Mouse (Mus musculus): ENCODE measurements around the gene Kcne1l. TPM values are rescaled to one million over a fixed set of nuclear protein-coding genes. Genes with fewer than 3 reads are reported as not detected.

Kcne1l gene
- 31.3 and 34.0 TPM in 2 replicates for polyA plus RNA-seq (2012; rRNA removed)

DNA sequence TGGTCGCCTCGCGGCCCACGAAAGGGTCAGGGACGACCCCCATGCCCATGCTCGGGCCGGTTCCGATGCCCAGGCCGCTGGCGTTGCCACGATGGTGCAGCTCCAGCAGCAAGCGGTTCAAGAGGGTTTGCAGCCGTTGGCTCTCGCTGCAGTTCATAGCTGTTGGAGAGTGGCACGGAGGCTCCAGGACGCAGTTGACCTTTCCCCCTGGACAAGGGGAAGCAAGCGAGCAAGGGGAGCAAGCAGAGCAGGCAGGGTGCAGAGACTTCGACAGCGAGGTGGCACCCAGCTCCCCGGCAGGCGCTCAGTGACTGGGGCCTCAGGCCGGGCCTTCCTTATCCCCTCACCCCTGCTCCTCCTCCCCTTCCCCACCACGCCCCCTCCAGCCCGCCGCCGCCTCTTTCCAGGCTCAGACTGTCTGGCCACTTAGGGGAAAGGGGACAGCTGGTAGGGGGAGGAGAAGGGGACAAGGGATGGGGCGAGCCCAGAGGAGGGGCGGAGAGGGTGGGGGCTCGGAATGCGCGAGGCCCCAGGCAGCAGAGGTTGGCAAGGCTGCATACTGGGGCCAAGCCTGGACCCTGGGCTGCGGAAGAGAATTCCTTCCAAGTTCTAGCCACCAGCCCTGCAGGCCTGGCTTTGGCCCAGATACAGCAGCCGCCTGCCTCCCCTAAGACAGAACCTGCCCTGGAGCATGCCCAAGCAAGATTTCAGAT lies at the start of gene Kcne1l:
Kcne1l (minus strand) TSS at position 426 of the 713 bp plus-strand sequence.
- DNase-seq (ENCODE audit: low read depth): peak; percentile 83
- TF ChIP-seq CTCF (IDR thresholded peaks at IDR 0.05; ENCODE audit: borderline replicate concordance, extremely low read depth, insufficient read depth, insufficient read length) (no peak), POLR2A (IDR thresholded peaks at IDR 0.05; ENCODE audit: borderline replicate concordance, extremely low read depth, insufficient read depth, insufficient read length, poor library complexity, severe bottlenecking) (no peak)

DNA sequence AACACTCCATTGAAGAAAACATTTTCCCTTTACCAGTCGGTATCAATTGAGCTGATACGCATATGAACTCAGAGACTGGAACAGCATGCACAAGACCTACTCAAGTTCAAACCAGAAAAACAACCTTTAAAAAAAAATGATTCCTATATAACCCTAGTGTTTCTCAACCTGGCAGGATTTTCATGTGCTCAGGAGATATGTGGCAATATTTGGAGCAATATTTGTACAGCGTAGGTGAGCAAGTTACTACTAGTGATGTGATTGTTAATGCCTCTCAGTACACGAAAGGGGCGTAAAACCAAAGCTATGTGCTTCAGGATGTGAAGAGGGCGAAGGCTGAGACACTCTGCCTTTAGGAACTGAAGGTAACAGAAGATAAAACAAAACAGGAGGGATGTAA lies 30.1 kb upstream of the Kcne1l start:
- DNase-seq (ENCODE audit: low read depth): no peak
- TF ChIP-seq CTCF (IDR thresholded peaks at IDR 0.05; ENCODE audit: borderline replicate concordance, extremely low read depth, insufficient read depth, insufficient read length) (no peak), POLR2A (IDR thresholded peaks at IDR 0.05; ENCODE audit: borderline replicate concordance, extremely low read depth, insufficient read depth, insufficient read length, poor library complexity, severe bottlenecking) (no peak)

DNA sequence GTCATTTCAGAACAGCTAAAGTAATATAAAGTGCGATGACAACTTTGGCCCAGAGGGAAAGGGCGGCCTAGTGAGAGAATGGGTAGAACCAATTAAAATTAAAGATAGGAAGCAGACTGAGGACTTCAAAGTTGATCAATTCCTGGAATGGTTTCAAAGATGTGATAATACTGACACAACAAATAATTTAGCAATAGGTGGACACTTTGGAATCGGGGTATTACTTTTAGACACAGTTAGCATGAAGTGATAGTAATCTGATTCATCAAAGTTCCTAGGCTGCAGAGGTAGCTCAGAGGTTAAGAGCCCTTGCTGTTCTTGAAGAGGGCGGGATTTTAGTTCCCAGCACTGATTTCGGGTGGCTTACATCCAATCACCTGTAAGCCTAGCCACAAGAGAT lies 29.4 kb upstream of the Kcne1l start:
- DNase-seq (ENCODE audit: low read depth): no peak
- no peak for TF ChIP-seq CTCF (IDR thresholded peaks at IDR 0.05; ENCODE audit: borderline replicate concordance, extremely low read depth, insufficient read depth, insufficient read length)
- no peak for TF ChIP-seq POLR2A (IDR thresholded peaks at IDR 0.05; ENCODE audit: borderline replicate concordance, extremely low read depth, insufficient read depth, insufficient read length, poor library complexity, severe bottlenecking)

GRCm38 (mm10) chrX:142325760-142326159 lies 19.7 kb upstream of the Kcne1l start:
- no peak for DNase-seq (ENCODE audit: low read depth)
- no peak for TF ChIP-seq POLR2A (IDR thresholded peaks at IDR 0.05; ENCODE audit: borderline replicate concordance, extremely low read depth, insufficient read depth, insufficient read length, poor library complexity, severe bottlenecking)
- TF ChIP-seq CTCF (IDR thresholded peaks at IDR 0.05; ENCODE audit: borderline replicate concordance, extremely low read depth, insufficient read depth, insufficient read length): no peak

DNA sequence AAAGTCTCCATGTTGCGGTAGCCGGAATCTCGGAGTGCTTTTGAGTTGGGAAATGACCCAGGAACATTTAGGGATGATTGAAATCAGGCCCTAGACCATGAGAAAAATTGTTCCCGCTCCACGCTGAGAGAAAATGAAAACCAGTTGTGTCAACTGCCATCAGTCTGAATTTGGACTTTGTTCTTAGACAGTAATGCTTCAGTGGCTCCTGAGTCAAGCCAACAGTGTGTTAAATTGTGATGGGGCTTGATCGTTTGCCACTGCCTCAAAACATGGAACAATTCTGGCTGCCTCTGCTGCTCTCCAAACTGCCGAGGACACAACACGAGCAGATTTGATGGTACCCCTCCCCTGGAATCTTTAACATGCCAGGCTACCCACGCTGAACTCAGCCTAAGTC lies 10.0 kb upstream of the Kcne1l start:
- TF ChIP-seq CTCF (IDR thresholded peaks at IDR 0.05; ENCODE audit: borderline replicate concordance, extremely low read depth, insufficient read depth, insufficient read length): no peak
- TF ChIP-seq POLR2A (IDR thresholded peaks at IDR 0.05; ENCODE audit: borderline replicate concordance, extremely low read depth, insufficient read depth, insufficient read length, poor library complexity, severe bottlenecking): no peak
- no peak for DNase-seq (ENCODE audit: low read depth)

DNA sequence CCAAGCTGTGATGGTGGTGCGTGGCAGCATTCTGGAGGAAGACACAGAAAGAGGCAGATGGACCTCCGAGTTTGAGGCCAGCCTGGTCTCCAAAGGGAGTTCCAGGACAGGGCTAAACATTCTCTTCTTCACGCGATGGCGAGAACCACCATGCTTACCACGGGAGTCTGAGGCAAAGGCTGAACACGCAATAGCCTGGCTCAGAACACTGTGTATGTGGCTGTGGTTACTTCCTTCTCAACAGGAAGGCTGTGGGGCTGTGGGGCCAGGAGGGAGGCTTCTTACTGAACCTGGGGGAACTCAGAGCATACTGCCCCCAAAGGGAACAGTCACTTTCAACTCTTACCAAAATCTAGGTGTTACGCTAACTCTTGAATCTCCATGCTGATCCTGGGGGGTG lies 9.2 kb upstream of the Kcne1l start:
- no peak for DNase-seq (ENCODE audit: low read depth)
- TF ChIP-seq POLR2A (IDR thresholded peaks at IDR 0.05; ENCODE audit: borderline replicate concordance, extremely low read depth, insufficient read depth, insufficient read length, poor library complexity, severe bottlenecking): no peak
- no peak for TF ChIP-seq CTCF (IDR thresholded peaks at IDR 0.05; ENCODE audit: borderline replicate concordance, extremely low read depth, insufficient read depth, insufficient read length)

- DNase-seq (ENCODE audit: low read depth): peak; percentile 87
- TF ChIP-seq POLR2A (IDR thresholded peaks at IDR 0.05; ENCODE audit: borderline replicate concordance, extremely low read depth, insufficient read depth, insufficient read length, poor library complexity, severe bottlenecking) (no peak), CTCF (IDR thresholded peaks at IDR 0.05; ENCODE audit: borderline replicate concordance, extremely low read depth, insufficient read depth, insufficient read length) (peak; percentile 72; the same call in 1 of the 2 replicates)
Observed at GRCm38 (mm10) chrX:142314307-142315024, 8.4 kb upstream of the Kcne1l start.

DNA sequence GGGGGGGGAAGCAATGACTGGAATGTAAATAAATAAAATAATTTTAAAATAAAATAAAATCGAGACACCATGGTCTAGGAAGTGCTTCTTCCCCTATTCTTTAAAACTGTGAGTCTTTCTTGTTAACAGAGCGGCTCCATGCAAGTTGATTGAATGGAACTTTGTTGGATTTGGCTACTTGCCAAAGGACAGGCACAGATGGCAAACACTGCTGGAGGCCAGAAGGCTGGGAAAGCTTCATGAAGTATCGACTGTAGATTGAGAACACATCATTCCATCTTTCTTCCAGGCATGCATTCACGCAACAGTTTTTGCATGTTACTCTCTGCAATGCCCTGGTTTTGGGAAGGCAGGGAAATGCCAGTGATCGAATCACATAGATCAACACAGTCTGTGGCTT lies 4.3 kb upstream of the Kcne1l start:
- peak; percentile 82 for DNase-seq (ENCODE audit: low read depth)
- TF ChIP-seq CTCF (IDR thresholded peaks at IDR 0.05; ENCODE audit: borderline replicate concordance, extremely low read depth, insufficient read depth, insufficient read length) (no peak), POLR2A (IDR thresholded peaks at IDR 0.05; ENCODE audit: borderline replicate concordance, extremely low read depth, insufficient read depth, insufficient read length, poor library complexity, severe bottlenecking) (no peak)

- TF ChIP-seq POLR2A (IDR thresholded peaks at IDR 0.05; ENCODE audit: borderline replicate concordance, extremely low read depth, insufficient read depth, insufficient read length, poor library complexity, severe bottlenecking): no peak
- no peak for TF ChIP-seq CTCF (IDR thresholded peaks at IDR 0.05; ENCODE audit: borderline replicate concordance, extremely low read depth, insufficient read depth, insufficient read length)
Observed at GRCm38 (mm10) chrX:142305010-142305868, 855 bp downstream of the Kcne1l start.

GRCm38 (mm10) chrX:142304592-142304991 lies 1.5 kb downstream of the Kcne1l start:
- TF ChIP-seq CTCF (IDR thresholded peaks at IDR 0.05; ENCODE audit: borderline replicate concordance, extremely low read depth, insufficient read depth, insufficient read length): no peak
- TF ChIP-seq POLR2A (IDR thresholded peaks at IDR 0.05; ENCODE audit: borderline replicate concordance, extremely low read depth, insufficient read depth, insufficient read length, poor library complexity, severe bottlenecking): no peak
- no peak for DNase-seq (ENCODE audit: low read depth)

More at GRCm38 (mm10) chrX:142305010-142305868, 855 bp downstream of the Kcne1l start:
- peak; percentile 91 for DNase-seq (ENCODE audit: low read depth)

GRCm38 (mm10) chrX:142303456-142303855 lies 2.6 kb downstream of the Kcne1l start:
- TF ChIP-seq POLR2A (IDR thresholded peaks at IDR 0.05; ENCODE audit: borderline replicate concordance, extremely low read depth, insufficient read depth, insufficient read length, poor library complexity, severe bottlenecking) (no peak), CTCF (IDR thresholded peaks at IDR 0.05; ENCODE audit: borderline replicate concordance, extremely low read depth, insufficient read depth, insufficient read length) (no peak)
- no peak for DNase-seq (ENCODE audit: low read depth)

Measured in brain, embryonic 14.5 days (tissue).